Mouse (Mus musculus) lung, embryonic 16.5 days (tissue): Measurements from ENCODE around the gene Ednrb. TPM values are rescaled to one million over a fixed set of nuclear protein-coding genes. Genes with fewer than 3 reads are reported as not detected.

ENCODE experiments used
- ATAC-seq: fragments of 200-750 bp; cut with Nextera tagmentation; 2 replicates; pipeline ENCODE4 v1.8.0; 2017; ENCODE audit warnings: low read depth, mild to moderate bottlenecking, moderate library complexity
- H3K27ac ChIP-seq: fragments of 300-500 bp; sonication (generic); 2 replicates; pipeline ENCODE4 v1.5.1; 2014; ENCODE audit warnings: mild to moderate bottlenecking, control low read depth, low read length
- H3K27me3 ChIP-seq: fragments of 300-500 bp; sonication (generic); 2 replicates; pipeline ENCODE4 v1.6.1; 2014; ENCODE audit warnings: low read depth, low read length, mixed read lengths; ENCODE audit not compliant: control insufficient read depth, insufficient read depth
- H3K36me3 ChIP-seq: fragments of 300-500 bp; sonication (generic); 2 replicates; pipeline ENCODE4 v1.6.1; 2014; ENCODE audit warnings: low read length; ENCODE audit not compliant: control insufficient read depth, insufficient read depth
- H3K4me1 ChIP-seq: fragments of 300-500 bp; sonication (generic); replicated peaks from 2 replicates; pipeline ENCODE4 v1.6.1; 2014; ENCODE audit warnings: low read length, mixed read lengths; ENCODE audit not compliant: control insufficient read depth, insufficient read depth
- H3K4me2 ChIP-seq: fragments of 300-500 bp; sonication (generic); 2 replicates; pipeline ENCODE4 v1.6.1; 2014; ENCODE audit warnings: low read depth, low read length, control low read depth
- H3K4me3 ChIP-seq: fragments of 300-500 bp; sonication (generic); 2 replicates; pipeline ENCODE4 v1.5.1; 2014; ENCODE audit warnings: mild to moderate bottlenecking, low read length, control low read depth
- H3K9ac ChIP-seq: fragments of 300-500 bp; sonication (generic); 2 replicates; pipeline ENCODE4 v1.6.1; 2014; ENCODE audit warnings: low read length, control low read depth
- H3K9me3 ChIP-seq: fragments of 300-500 bp; sonication (generic); 2 replicates; pipeline ENCODE4 v1.6.1; 2016; ENCODE audit warnings: low read length; ENCODE audit not compliant: control insufficient read depth
- WGBS: fragments of 180-500 bp; shearing (Covaris S2); extraction: QIAGEN DNeasy Blood & Tissue Kit; methylation state at CpG from one replicate; pipeline ENCODE4 v1.1.7; 2014; 5-methylcytosine and 5-hydroxymethylcytosine counted together
- polyA plus RNA-seq: library from polyadenylated mRNA; unstranded; fragments of >200 nt; fragmentation: Nextera tagmentation; extraction: Ambion mirVana; gene quantifications from 2 replicates; pipeline ENCODE4 v1.2.1, GENCODE M21; 2015

The Ednrb gene
- polyA plus RNA-seq = 170 and 172 TPM in 2 replicates

DNA sequence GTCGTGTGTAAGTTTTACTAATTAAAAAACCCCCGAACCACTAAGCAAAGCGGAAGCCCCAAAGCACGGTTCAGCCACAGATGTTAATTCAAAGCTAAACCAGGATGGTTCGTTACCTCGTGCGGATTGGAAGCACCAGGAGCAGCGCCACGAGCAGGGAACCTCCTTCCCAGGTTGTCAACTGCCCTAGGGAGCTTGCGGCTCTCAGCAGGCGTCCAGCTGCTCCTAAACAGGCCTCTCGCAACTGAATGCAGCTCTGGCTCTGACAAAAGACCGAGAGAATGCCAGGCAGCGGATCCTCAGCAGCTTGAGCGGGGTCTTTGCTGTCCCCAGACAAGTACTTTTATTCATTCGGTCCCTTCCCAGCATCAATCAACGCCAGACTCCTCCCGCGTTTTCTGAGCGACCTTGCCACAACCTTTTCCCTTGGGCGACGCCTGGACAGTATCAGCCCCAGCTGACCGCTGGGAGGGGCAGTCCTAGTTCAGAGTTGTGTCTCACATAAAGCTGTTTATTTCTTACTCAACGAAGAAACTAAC is at the start of gene Ednrb:
Gene Ednrb, minus strand, starts transcription at position 392 of the 539 bp plus-strand sequence.
- peak within 1 kb of the TSS; percentile 62 for H3K4me3 ChIP-seq
- H3K4me2 ChIP-seq = peak within 1 kb of the TSS; percentile 86
- H3K9me3 ChIP-seq = no peaks in the 10 kb centered on the region
- peak within 1 kb of the TSS; percentile 65 for H3K9ac ChIP-seq
- 2% methylated on average over 24 of the region's 24 CpGs for WGBS
- H3K36me3 ChIP-seq = no peaks in the 10 kb centered on the region
- peaks cover 5% of the 10 kb centered on the region for H3K4me1 ChIP-seq
- peak within 1 kb of the TSS; percentile 81 for H3K27ac ChIP-seq
- H3K27me3 ChIP-seq = no peaks in the 10 kb centered on the region; the same call in 1 of the 2 replicates
- peak; percentile 53 for ATAC-seq

- Histone ChIP-seq H3K36me3 (no peaks in the 10 kb centered on the region), H3K27me3 (no peaks in the 10 kb centered on the region), H3K9ac (no peak overlapping the region), H3K4me3 (no peak overlapping the region), H3K4me2 (no peak overlapping the region), H3K9me3 (no peaks in the 10 kb centered on the region), H3K4me1 (no peaks in the 10 kb centered on the region), H3K27ac (no peak overlapping the region)
- 73% methylated on average over 8 of the region's 8 CpGs for WGBS
- no peak for ATAC-seq
Observed at GRCm38 (mm10) chr14:103892411-103892938, 48.3 kb upstream of the Ednrb start.

DNA sequence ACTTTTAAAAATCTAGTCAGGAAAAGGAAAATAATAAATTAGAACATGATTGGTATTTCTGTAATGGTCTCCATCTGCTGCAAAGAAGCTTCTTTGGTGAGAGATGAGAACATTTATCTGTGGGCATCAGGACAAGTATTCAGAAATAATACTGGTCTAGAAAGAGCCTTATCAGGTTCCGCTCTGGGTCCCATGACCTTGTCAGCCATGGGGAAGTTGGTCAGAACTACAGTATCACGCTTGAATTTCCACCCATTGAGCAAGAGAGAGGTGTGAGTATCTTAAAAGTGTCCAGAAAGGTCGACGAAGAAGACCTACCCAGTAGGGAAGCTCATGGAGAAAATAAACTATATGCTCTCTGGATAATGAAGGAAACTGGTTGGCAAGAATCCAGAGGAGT is 46.6 kb upstream of the Ednrb start:
- WGBS = 65% methylated on average over 4 of the region's 4 CpGs
- no peaks in the 10 kb centered on the region for H3K9me3 ChIP-seq
- H3K4me2 ChIP-seq = no peak overlapping the region
- no peaks in the 10 kb centered on the region for H3K27me3 ChIP-seq
- no peak for ATAC-seq
- H3K27ac ChIP-seq = no peak overlapping the region
- H3K36me3 ChIP-seq = no peaks in the 10 kb centered on the region
- no peak overlapping the region for H3K4me3 ChIP-seq
- H3K4me1 ChIP-seq = no peaks in the 10 kb centered on the region
- H3K9ac ChIP-seq = no peak overlapping the region

GRCm38 (mm10) chr14:103884892-103885575 is 40.8 kb upstream of the Ednrb start:
- H3K9me3 ChIP-seq = no peaks in the 10 kb centered on the region
- ATAC-seq = no peak
- H3K36me3 ChIP-seq = no peaks in the 10 kb centered on the region
- H3K27me3 ChIP-seq = no peaks in the 10 kb centered on the region
- H3K4me2 ChIP-seq = no peak overlapping the region
- no peak overlapping the region for H3K4me3 ChIP-seq
- no peak overlapping the region for H3K27ac ChIP-seq
- H3K9ac ChIP-seq = no peak overlapping the region
- H3K4me1 ChIP-seq = no peaks in the 10 kb centered on the region
- WGBS = 52% methylated on average over 7 of the region's 7 CpGs

- H3K4me1 ChIP-seq = no peaks in the 10 kb centered on the region
- no peaks in the 10 kb centered on the region for H3K9me3 ChIP-seq
- H3K4me2 ChIP-seq = no peak overlapping the region
- peak; percentile 74 for ATAC-seq
- no peak overlapping the region for H3K9ac ChIP-seq
- 51% methylated on average over 3 of the region's 3 CpGs for WGBS
- H3K36me3 ChIP-seq = no peaks in the 10 kb centered on the region
- H3K27me3 ChIP-seq = no peaks in the 10 kb centered on the region
- peak overlapping the region; percentile 1; the same call in 1 of the 2 replicates for H3K27ac ChIP-seq
- H3K4me3 ChIP-seq = no peak overlapping the region
Observed at GRCm38 (mm10) chr14:103882943-103883342, 38.7 kb upstream of the Ednrb start.

- peak; percentile 52 for ATAC-seq
- Histone ChIP-seq H3K36me3 (no peaks in the 10 kb centered on the region), H3K9me3 (no peaks in the 10 kb centered on the region), H3K27me3 (no peaks in the 10 kb centered on the region), H3K4me2 (no peak overlapping the region), H3K27ac (peak overlapping the region; percentile 52), H3K4me3 (no peak overlapping the region), H3K4me1 (no peaks in the 10 kb centered on the region; the same call in 1 of the 2 replicates), H3K9ac (no peak overlapping the region)
- WGBS = 80% methylated on average over 2 of the region's 2 CpGs
Observed at GRCm38 (mm10) chr14:103877117-103877516, 32.9 kb upstream of the Ednrb start.

- peak; percentile 85 for ATAC-seq
- 37% methylated on average over 3 of the region's 3 CpGs for WGBS
- Histone ChIP-seq H3K9me3 (no peaks in the 10 kb centered on the region), H3K27ac (no peak overlapping the region), H3K4me3 (no peak overlapping the region), H3K4me1 (no peaks in the 10 kb centered on the region; the same call in 1 of the 2 replicates), H3K4me2 (no peak overlapping the region), H3K9ac (no peak overlapping the region), H3K36me3 (no peaks in the 10 kb centered on the region), H3K27me3 (no peaks in the 10 kb centered on the region)
Observed at GRCm38 (mm10) chr14:103876598-103876997, 32.4 kb upstream of the Ednrb start.

DNA sequence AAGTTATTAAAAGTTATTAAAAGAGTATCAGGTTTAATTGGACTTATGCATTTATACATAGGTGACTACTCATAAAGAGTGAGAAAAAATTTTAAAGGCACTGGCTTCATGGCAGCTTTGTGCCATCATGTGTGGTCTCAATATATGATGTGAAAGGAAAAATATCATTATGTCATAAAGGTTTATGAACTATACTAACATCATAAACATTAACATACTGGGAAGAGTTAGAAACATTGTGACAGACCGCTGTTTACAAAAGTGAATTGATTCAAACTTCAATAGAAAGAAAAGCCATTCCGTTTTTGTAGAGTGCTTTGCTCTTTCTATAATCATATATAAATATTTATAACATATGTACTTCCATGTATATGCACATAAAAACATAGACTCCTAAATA is 22.4 kb upstream of the Ednrb start:
- Histone ChIP-seq H3K4me1 (no peaks in the 10 kb centered on the region), H3K9ac (no peak overlapping the region), H3K36me3 (no peaks in the 10 kb centered on the region), H3K4me3 (no peak overlapping the region), H3K4me2 (no peak overlapping the region), H3K27me3 (no peaks in the 10 kb centered on the region), H3K9me3 (no peaks in the 10 kb centered on the region), H3K27ac (no peak overlapping the region; the same call in 1 of the 2 replicates)
- ATAC-seq = peak; percentile 77
- 57% methylated on average over 2 of the region's 2 CpGs for WGBS

GRCm38 (mm10) chr14:103865226-103865625 is 21.0 kb upstream of the Ednrb start:
- WGBS = 41% methylated on average over 2 of the region's 2 CpGs
- H3K4me2 ChIP-seq = no peak overlapping the region
- no peaks in the 10 kb centered on the region for H3K9me3 ChIP-seq
- peak; percentile 93 for ATAC-seq
- H3K4me3 ChIP-seq = no peak overlapping the region
- H3K27me3 ChIP-seq = no peaks in the 10 kb centered on the region
- H3K36me3 ChIP-seq = no peaks in the 10 kb centered on the region
- H3K9ac ChIP-seq = no peak overlapping the region
- peak overlapping the region; percentile 76 for H3K27ac ChIP-seq
- no peaks in the 10 kb centered on the region for H3K4me1 ChIP-seq
